Mouse (Mus musculus): Measurements from ENCODE around the gene Fgb.

DNA sequence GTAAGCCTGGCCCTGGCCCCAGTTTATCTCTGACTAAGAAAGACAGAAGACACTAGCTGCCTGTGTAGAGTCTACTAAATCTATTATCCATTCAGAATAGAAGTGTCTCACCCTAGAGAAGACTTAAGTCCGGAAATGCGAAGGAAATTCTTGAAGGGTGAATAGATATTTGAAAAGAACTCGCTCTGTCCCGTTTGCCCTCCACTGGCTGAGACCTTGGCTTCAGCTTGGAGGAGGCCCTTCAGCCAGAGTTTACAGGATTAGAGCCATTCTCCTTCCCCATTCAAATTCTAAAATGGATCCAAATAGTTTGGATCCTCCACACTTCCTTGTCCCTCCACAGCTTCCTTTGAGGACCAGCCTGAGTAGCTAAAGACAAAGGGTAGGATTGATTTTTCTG lies 19.3 kb downstream of the Fgb start:
- TF ChIP-seq CTCF (IDR thresholded peaks at IDR 0.05; ENCODE audit: control insufficient read depth, insufficient read depth, low read length) (no peak), POLR2A (IDR thresholded peaks at IDR 0.05; ENCODE audit: borderline replicate concordance, control insufficient read depth, low read depth, low read length) (no peak)

Measured in bone marrow, adult 2 months (tissue).